Mouse (Mus musculus) CH12F3 (cell line): ENCODE data around the gene Cenpl.
"Not testable (repeated sequence)": the region's sequence is repeated elsewhere in the genome, so short reads cannot be mapped to it uniquely, and the experiment has no call there.

Source experiments
- in situ Hi-C: fragments of 300-500 bp; cut with MboI; formaldehyde crosslinking; loops from 2 replicates; pipeline ENCODE4 v1.14.3; 2020; ENCODE audit warnings: low sequenced_read_pairs

The Cenpl gene

GRCm38 (mm10) chr1:161070352-161071271 lies at the start of gene Cenpl, which contains the start of gene Dars2:
TSS of gene Cenpl (plus strand) at chr1:161070713.
TSS of gene Dars2 (minus strand) at chr1:161070658.
- in situ Hi-C loops, result no loop called here

- in situ Hi-C loops, result no loop called here
Observed at GRCm38 (mm10) chr1:161025410-161026210, 44.9 kb upstream of the Cenpl start.

GRCm38 (mm10) chr1:161027196-161027595 lies 43.3 kb upstream of the Cenpl start:
- in situ Hi-C loops, result no loop called here

- in situ Hi-C loops, result not testable (repeated sequence)
Observed at GRCm38 (mm10) chr1:161028427-161028826, 42.1 kb upstream of the Cenpl start.

GRCm38 (mm10) chr1:161030058-161030457 lies 40.5 kb upstream of the Cenpl start:
- in situ Hi-C loops, result no loop called here

- in situ Hi-C loops, result no loop called here
Observed at GRCm38 (mm10) chr1:161031881-161032280, 38.6 kb upstream of the Cenpl start.

- in situ Hi-C loops, result no loop called here
Observed at GRCm38 (mm10) chr1:161032345-161032744, 38.2 kb upstream of the Cenpl start.

GRCm38 (mm10) chr1:161033856-161034434 lies 36.6 kb upstream of the Cenpl start:
- in situ Hi-C loops, result no loop called here

GRCm38 (mm10) chr1:161034435-161035280 lies 35.9 kb upstream of the Cenpl start, which contains the start of gene Zbtb37:
TSS of gene Zbtb37 (minus strand) at chr1:161034849.
- in situ Hi-C loops, result no loop called here

- in situ Hi-C loops, result no loop called here
Observed at GRCm38 (mm10) chr1:161035281-161035785, 35.2 kb upstream of the Cenpl start.

- in situ Hi-C loops, result no loop called here
Observed at GRCm38 (mm10) chr1:161035786-161036404, 34.6 kb upstream of the Cenpl start.

- in situ Hi-C loops, result no loop called here
Observed at GRCm38 (mm10) chr1:161036411-161036841, 34.1 kb upstream of the Cenpl start.

- in situ Hi-C loops, result no loop called here
Observed at GRCm38 (mm10) chr1:161037026-161037425, 33.5 kb upstream of the Cenpl start.

GRCm38 (mm10) chr1:161037599-161037998 lies 32.9 kb upstream of the Cenpl start:
- in situ Hi-C loops, result no loop called here

GRCm38 (mm10) chr1:161038004-161038403 lies 32.5 kb upstream of the Cenpl start:
- in situ Hi-C loops, result no loop called here

- in situ Hi-C loops, result no loop called here
Observed at GRCm38 (mm10) chr1:161038968-161039721, 31.4 kb upstream of the Cenpl start.

- in situ Hi-C loops, result no loop called here
Observed at GRCm38 (mm10) chr1:161039741-161040425, 30.6 kb upstream of the Cenpl start.

- in situ Hi-C loops, result no loop called here
Observed at GRCm38 (mm10) chr1:161040426-161040770, 30.1 kb upstream of the Cenpl start.
